Mouse (Mus musculus) megakaryocyte, embryonic 14.5 days (primary cell): ENCODE measurements at regions not wholly inside any gene's neighbourhood (a gene's known extent, or its start where the extent isn't known, plus 50 kb on each side); places are given as distances from the start of the nearest gene placed in this dataset.

Experiments
- H3K27me3 ChIP-seq: replicated peaks from 2 replicates; pipeline ENCODE3; 2012; ENCODE audit warnings: inconsistent platforms
- H3K36me3 ChIP-seq: replicated peaks from 2 replicates; pipeline ENCODE3; 2012; ENCODE audit warnings: low read length, inconsistent platforms, mixed read lengths
- H3K4me1 ChIP-seq: 2 replicates; pipeline ENCODE4 v1.6.1; 2012; ENCODE audit warnings: inconsistent platforms
- H3K4me3 ChIP-seq: replicated peaks from 2 replicates; pipeline ENCODE3; 2012; ENCODE audit warnings: moderate library complexity, mild to moderate bottlenecking, inconsistent platforms
- H3K9me3 ChIP-seq: 2 replicates; pipeline ENCODE4 v1.6.1; 2012; ENCODE audit warnings: inconsistent platforms
- FLI1 ChIP-seq: IDR thresholded peaks from 2 replicates; pipeline ENCODE4 v1.6.1; 2012; ENCODE audit warnings: low read length, inconsistent platforms, mixed read lengths
- GATA1 ChIP-seq: IDR thresholded peaks from 3 replicates; pipeline ENCODE4 v1.6.1; 2012; ENCODE audit warnings: mixed read lengths, low read length, inconsistent platforms, borderline replicate concordance

DNA sequence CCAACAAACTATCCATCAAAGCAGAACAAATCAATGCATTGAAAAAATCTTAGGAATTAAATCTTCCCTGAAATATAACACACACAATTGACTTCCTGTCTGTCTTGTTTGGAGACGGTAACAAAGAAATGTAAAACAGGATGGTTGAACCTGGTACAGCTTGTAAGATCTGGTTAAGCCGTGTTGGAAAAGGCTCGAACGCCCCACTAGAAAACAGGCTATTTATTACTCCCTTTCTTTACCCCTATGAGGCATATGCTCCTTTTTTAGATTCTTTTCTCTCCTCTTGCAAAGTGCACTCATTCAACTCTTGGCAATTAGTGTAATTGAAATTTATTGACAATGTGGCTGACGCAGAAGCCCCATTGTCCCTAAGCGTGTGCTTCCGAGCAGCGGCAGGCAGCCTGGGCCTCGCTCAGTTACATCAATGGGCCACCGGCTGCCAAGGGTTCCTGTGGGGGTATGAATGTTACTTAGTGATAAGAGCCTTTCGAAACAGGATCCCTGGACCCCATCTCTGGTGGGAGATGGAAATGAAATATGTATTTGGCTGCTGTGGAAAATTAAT is 297.2 kb upstream of the Adamts16 start:
- peaks cover 43% of the 10 kb centered on the region for H3K9me3 ChIP-seq
- no peaks in the 10 kb centered on the region for H3K27me3 ChIP-seq
- no peak for TF ChIP-seq GATA1
- no peak for TF ChIP-seq FLI1
- H3K4me3 ChIP-seq, result no peak overlapping the region
- H3K36me3 ChIP-seq, result no peaks in the 10 kb centered on the region
- no peaks in the 10 kb centered on the region for H3K4me1 ChIP-seq

DNA sequence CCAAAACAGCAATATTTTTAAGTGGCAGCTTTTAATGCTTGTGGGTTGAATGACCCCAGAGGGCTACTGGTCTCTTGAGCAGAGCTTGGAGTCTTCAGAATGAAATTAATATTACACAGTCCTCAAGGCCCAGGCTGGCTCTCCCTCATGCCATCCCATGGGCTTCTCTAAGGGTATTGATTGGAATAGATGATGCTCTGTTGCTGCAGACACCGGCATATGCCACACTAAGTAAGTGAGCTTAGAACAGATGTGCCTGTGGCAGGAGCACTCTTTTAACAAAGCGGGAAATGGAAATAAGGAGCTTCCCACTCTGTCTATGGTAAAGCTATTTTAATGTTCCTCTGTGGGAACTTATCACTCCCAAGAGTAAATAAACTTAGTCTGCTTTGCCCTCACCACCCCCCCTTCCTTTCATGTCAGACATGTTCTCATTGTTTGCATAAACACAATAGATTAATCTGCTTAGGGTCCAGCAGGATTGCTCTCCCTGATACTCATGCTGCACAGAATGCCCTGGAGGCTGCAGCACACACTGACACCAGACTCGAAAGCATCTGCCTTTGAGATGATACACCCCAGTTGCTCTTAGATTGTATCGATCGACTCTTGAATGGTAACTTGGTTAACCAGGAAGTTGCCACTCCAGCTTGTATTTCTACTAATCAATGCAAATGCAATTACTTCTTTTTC is 294.5 kb upstream of the Adamts16 start:
- peaks cover 34% of the 10 kb centered on the region for H3K9me3 ChIP-seq
- H3K4me1 ChIP-seq, result no peaks in the 10 kb centered on the region
- no peak overlapping the region for H3K4me3 ChIP-seq
- H3K36me3 ChIP-seq, result no peaks in the 10 kb centered on the region
- TF ChIP-seq GATA1 (no peak), FLI1 (no peak)
- H3K27me3 ChIP-seq, result no peaks in the 10 kb centered on the region

DNA sequence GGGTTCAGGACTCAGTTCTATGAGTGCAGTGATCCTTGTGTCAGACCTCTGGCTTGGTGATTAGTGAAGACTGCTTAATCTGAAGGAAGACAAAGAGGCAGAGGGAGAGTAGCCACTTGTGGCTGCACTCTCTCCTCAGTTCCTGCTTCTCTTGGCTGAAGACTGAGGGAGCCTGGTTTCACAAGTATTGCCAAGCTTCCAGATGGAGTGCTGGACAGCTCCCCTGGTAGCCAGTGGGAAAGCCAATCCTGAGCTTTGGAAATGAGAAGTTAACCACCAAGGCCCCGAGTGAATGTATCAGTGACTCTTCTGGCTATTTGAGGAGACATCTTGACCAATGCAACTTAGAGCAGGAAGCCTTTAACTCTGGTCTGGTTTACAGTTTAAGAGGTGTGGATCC is 279.9 kb upstream of the Adamts16 start:
- H3K4me1 ChIP-seq, result no peaks in the 10 kb centered on the region
- H3K36me3 ChIP-seq, result no peaks in the 10 kb centered on the region
- no peaks in the 10 kb centered on the region for H3K27me3 ChIP-seq
- peaks cover 49% of the 10 kb centered on the region for H3K9me3 ChIP-seq
- no peak overlapping the region for H3K4me3 ChIP-seq
- no peak for TF ChIP-seq GATA1

DNA sequence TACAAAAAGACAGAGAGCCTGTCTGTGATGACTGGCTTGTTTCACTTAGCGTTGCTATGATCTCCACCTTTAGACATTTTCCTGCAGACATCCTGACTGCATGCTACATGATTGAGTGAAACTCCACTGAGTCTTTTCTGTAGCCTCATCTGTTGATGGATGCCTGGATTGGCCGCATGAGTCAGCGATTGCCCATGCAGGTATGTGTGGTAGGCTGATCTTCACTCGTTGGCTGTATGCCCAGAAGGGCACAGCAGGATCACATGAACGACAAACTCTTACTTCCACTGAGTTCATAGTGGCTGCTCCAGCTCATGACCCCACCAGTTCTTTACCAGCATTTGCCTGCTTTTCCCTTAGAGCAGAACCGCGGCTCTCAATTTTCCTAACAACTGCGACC is 266.6 kb upstream of the Adamts16 start:
- Histone ChIP-seq H3K36me3 (no peaks in the 10 kb centered on the region), H3K27me3 (no peaks in the 10 kb centered on the region), H3K4me3 (no peak overlapping the region), H3K9me3 (peaks cover 10% of the 10 kb centered on the region), H3K4me1 (no peaks in the 10 kb centered on the region; the same call in none of the 2 replicates)
- no peak for TF ChIP-seq FLI1
- no peak for TF ChIP-seq GATA1

DNA sequence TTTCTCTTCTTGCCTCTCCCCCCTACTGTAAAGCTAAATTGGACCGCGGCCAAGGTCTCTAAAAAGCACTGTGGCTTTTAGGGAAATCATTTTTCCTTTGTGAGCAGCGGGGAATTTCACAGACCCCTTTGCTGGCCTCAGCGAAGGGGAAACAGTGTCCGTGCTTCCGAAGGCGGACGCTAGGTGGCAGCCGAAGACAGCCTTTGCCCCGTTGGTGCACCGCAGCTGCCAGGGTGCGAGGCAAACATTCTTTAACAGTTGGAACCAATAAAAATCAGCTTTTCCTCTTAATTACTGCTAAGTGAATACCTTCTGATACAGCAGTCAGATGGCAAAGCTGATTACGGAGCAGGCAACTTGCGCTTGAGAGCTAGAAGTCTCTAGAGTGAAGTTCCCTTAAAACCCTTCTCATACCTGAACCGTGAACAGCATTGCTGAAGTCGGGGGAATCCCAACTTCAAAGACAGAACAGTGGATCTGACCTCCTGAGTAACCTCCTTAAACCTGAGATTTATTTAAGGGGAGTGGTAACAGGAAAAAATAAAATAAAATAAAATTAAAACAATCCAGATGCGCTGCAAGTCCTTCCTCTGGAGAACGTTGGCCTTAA is 263.7 kb upstream of the Adamts16 start:
- H3K9me3 ChIP-seq, result peaks cover 4% of the 10 kb centered on the region; the same call in 1 of the 2 replicates
- no peaks in the 10 kb centered on the region; the same call in none of the 2 replicates for H3K4me1 ChIP-seq
- H3K36me3 ChIP-seq, result no peaks in the 10 kb centered on the region
- peak overlapping the region; percentile 71 for H3K4me3 ChIP-seq
- TF ChIP-seq GATA1 (no peak), FLI1 (no peak)
- no peaks in the 10 kb centered on the region for H3K27me3 ChIP-seq

DNA sequence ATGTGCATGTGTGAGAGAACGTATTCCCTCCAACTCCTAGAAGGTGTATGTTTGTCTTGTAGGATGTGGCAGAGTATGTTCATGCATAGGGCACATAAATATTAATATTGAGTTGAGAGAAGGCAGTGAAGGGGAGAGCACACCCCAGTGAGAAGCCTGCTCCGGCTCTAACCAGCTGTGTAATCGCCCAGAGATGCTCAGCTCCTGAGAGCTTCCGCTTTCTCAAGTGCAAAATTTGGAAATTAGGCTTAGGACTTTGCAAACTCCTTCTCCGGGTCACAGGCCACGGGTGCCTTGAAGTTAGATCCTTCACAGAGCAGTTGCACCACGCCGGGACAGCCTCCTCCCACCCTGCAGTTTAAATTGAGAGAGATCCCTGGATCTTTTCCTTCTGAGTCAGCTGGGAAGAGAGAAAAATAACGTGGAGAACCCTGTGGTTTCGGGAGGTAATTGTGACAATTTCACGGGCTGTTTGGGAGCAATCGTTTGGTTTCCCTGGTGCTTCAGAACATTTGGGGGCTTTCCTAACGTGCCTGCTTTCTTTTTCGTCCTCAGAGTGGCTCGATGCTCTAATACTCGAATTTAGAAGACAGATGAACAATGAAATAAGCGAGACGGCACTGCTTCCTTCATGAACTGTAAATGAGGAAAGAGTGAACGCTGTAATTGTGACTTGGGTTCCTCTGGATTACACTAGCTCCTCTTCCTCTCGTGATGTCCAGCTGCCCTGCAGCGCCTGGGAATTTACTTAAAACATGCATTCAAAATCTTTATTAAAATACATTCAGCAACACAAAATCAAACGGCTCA is 263.0 kb upstream of the Adamts16 start:
- Histone ChIP-seq H3K36me3 (no peaks in the 10 kb centered on the region), H3K9me3 (peaks cover 4% of the 10 kb centered on the region; the same call in 1 of the 2 replicates), H3K4me1 (no peaks in the 10 kb centered on the region; the same call in none of the 2 replicates), H3K27me3 (no peaks in the 10 kb centered on the region), H3K4me3 (peak overlapping the region; percentile 71)
- TF ChIP-seq GATA1 (no peak), FLI1 (no peak)

DNA sequence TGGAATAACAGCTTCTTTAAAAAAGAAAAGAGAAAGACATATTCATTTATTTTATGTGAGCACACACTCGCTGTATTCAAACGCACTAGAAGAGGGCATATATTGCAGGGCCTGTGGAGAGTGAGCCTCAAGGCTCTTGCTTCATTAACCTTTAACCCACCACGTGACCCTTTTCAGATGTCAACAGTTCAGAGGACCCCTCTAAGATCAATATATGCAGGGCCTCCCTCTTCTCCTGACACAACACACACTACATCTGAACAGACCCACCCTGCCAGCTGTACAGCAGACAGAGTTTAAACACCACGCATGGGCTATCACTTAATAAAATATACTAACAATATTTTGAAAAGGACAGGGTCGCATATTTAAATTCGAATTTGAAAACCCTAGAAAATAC is 242.7 kb upstream of the Adamts16 start:
- peaks cover 12% of the 10 kb centered on the region for H3K9me3 ChIP-seq
- no peaks in the 10 kb centered on the region for H3K36me3 ChIP-seq
- no peak overlapping the region for H3K4me3 ChIP-seq
- TF ChIP-seq FLI1 (no peak), GATA1 (no peak)
- no peaks in the 10 kb centered on the region for H3K4me1 ChIP-seq
- H3K27me3 ChIP-seq, result no peaks in the 10 kb centered on the region

DNA sequence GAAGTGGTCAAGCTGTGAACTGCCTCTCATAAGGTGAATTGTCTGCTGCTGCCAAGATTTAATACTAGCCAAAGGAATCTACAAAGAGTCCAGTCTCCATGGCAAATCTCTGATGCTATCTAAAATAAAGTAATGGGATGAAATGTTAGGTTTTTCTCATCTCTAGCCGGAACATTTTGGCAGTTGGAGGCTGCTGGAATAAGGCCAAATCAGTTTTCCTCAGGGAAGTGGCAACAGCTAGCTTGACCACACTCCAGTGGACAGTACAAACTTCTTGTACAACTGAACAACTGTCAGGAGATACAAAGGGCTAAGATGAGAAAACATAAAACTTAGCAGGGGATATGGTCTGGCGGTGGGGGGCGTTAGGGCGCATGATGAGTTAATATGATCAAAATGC is 234.3 kb upstream of the Adamts16 start:
- Histone ChIP-seq H3K9me3 (peaks cover 8% of the 10 kb centered on the region; the same call in 1 of the 2 replicates), H3K36me3 (no peaks in the 10 kb centered on the region), H3K27me3 (no peaks in the 10 kb centered on the region), H3K4me3 (no peak overlapping the region), H3K4me1 (no peaks in the 10 kb centered on the region)
- no peak for TF ChIP-seq FLI1
- no peak for TF ChIP-seq GATA1

DNA sequence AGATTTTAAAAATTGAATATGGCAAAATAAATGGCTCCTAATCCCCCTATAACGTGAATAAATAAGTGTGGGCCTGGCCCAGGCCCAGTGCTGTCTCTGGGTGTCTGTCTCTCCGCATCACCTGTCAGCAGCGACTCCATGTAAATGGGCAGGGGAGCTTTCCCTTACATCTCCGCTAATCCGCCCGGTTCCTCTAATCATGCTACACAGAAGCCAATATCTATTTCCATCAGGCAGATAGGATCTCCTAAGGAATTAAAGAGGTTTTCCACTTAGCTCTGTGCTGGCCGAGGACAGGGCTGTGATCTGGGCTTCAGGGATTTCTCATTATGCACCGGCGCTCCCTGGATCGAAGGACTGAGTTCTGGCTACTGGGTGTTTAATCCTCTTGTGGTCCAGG is 232.4 kb upstream of the Adamts16 start:
- Histone ChIP-seq H3K4me1 (no peaks in the 10 kb centered on the region), H3K4me3 (no peak overlapping the region), H3K9me3 (peaks cover 13% of the 10 kb centered on the region; the same call in 1 of the 2 replicates), H3K27me3 (no peaks in the 10 kb centered on the region), H3K36me3 (no peaks in the 10 kb centered on the region)
- TF ChIP-seq GATA1 (no peak), FLI1 (no peak)
